Mouse (Mus musculus): ENCODE results near the gene Tatdn3. TPM values are rescaled to one million over a fixed set of nuclear protein-coding genes. Genes with fewer than 3 reads are reported as not detected.

Gene Tatdn3
- polyA plus RNA-seq, 1 experiment from 2014 or later = 12.4 TPM

DNA sequence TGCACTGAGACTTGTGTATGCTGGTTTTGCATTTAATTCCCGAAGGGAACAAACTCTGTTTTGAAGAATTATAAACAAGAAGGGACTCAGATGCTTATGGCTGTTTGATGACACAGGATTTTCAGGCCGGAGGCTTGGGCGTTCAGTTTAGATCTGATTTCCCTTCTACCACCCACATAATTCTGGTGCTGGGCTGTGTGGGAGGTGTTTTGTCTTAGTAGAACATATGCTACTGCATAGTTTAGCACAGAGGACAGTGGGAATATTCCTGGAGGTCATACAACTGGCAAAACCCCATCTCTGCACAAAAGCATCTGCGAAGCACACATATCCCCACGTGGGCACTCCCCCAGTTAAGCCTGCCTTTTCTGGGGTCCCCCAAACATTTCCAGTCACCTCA lies 30.8 kb upstream of the Tatdn3 start:
- H3K27me3 ChIP-seq (replicated peaks; ENCODE audit: low read depth, poor library complexity, severe bottlenecking) = peaks cover 24% of the 10 kb centered on the region
- 84% methylated on average over 5 of the region's 5 CpGs for WGBS

DNA sequence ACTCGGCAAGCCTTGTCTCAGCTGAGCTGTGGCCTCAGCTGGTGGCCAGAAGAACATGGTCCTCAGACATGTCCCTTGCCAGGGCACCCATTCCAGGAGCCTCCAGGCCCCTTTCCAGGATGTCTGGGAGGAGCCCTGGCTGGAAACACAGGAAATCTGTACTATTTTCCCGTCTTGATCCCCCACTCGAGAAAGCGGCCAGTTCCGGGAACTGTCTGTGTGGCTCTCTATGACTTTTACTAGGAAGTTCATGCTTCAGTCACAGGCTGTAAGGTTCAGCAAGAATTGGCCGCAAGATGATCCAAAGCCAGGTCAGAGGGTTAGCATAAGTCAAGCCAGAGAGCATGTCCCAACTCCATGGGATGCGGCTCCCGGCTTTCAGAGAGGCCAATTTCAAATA lies 29.3 kb upstream of the Tatdn3 start:
- H3K27ac ChIP-seq (replicated peaks) = 0 out of 2 replicates have a peak overlapping the region, but pooled peaks have one; percentile 15

More for the DNA sequence above, 30.8 kb upstream of the Tatdn3 start:
- Histone ChIP-seq H3K9me3 (no peaks in the 10 kb centered on the region), H3K4me1 (peaks cover 31% of the 10 kb centered on the region), H3K27ac (replicated peaks) (no peak overlapping the region), H3K4me3 (no peak overlapping the region), H3K36me3 (replicated peaks) (no peaks in the 10 kb centered on the region)
- no peak for DNase-seq (ENCODE audit: low spot score)

DNA sequence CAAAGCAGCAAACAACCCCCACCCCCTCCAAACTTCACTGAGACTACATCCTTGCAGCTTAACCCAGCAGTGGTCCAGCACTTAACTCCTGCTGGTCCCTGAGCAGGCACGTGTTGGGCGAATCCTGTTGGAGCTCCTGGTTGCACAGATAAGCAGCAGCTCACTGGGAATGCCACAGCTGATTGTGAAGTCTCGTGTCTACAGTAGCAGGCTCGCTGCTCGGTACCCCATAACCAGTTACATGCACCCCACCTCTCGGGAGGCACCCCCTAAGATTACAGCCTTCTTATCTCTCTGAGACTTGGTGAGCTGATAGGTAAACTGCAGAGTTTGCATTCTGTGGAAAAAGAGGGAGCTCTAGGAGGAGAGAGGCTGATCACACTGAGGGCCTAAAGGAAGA lies 26.6 kb upstream of the Tatdn3 start:
- H3K27ac ChIP-seq (replicated peaks) = no peak overlapping the region
- DNase-seq (ENCODE audit: low spot score) = no peak
- H3K9me3 ChIP-seq = no peaks in the 10 kb centered on the region
- no peak overlapping the region for H3K4me3 ChIP-seq
- peaks cover 22% of the 10 kb centered on the region for H3K36me3 ChIP-seq (replicated peaks)
- 72% methylated on average over 6 of the region's 6 CpGs for WGBS
- no peaks in the 10 kb centered on the region for H3K27me3 ChIP-seq (replicated peaks; ENCODE audit: low read depth, poor library complexity, severe bottlenecking)
- H3K4me1 ChIP-seq = peaks cover 13% of the 10 kb centered on the region

More for the DNA sequence above, 29.3 kb upstream of the Tatdn3 start:
- H3K4me1 ChIP-seq = peaks cover 16% of the 10 kb centered on the region
- no peak for DNase-seq (ENCODE audit: low spot score)
- H3K36me3 ChIP-seq (replicated peaks) = no peaks in the 10 kb centered on the region
- H3K9me3 ChIP-seq = no peaks in the 10 kb centered on the region
- peaks cover 16% of the 10 kb centered on the region for H3K27me3 ChIP-seq (replicated peaks; ENCODE audit: low read depth, poor library complexity, severe bottlenecking)
- WGBS = 83% methylated on average over 8 of the region's 8 CpGs
- no peak overlapping the region for H3K4me3 ChIP-seq

DNA sequence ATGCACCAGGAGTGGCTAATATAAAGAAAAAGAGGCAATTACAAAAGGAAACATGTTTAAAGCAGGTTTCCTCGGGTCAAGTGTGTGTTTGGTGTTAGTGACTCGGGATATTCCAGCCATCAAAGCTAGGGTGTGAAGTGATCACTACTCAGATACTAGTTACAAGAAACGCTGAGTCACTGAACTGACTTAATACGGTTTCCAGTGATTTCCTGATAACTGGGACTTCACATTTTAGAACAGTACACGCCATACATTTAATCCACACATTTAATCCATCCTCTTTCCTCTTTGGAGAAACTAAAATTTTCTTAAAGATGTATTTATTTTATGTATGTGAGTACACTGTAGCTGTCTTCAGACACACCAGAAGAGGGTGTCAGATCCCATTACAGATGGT lies 25.2 kb upstream of the Tatdn3 start:
- Histone ChIP-seq H3K27me3 (replicated peaks; ENCODE audit: low read depth, poor library complexity, severe bottlenecking) (no peaks in the 10 kb centered on the region), H3K4me3 (no peak overlapping the region), H3K36me3 (replicated peaks) (peaks cover 36% of the 10 kb centered on the region), H3K9me3 (no peaks in the 10 kb centered on the region), H3K27ac (replicated peaks) (no peak overlapping the region), H3K4me1 (peaks cover 13% of the 10 kb centered on the region)
- no peak for DNase-seq (ENCODE audit: low spot score)
- WGBS = 90% methylated on average over 5 of the region's 5 CpGs

DNA sequence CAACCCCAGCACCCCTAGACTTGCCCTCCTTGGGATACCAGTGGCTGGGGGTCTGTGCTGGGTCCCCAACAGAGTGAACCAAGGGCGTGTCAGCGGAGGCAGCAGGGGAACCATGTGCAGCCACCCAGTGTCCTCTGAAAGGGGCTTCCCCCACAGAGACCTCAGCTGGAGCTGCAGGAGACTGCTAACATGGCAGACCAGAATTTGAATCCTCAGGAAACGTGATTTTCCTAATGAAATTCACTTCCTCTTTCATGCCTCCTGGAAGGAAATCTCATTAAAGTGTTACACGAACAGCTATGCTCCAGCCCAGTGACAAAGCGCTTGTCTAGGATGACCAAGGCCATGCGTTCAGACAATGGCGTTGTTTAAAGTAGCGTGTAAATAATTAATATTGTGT lies 24.2 kb upstream of the Tatdn3 start:
- H3K4me3 ChIP-seq = no peak overlapping the region
- no peak overlapping the region for H3K27ac ChIP-seq (replicated peaks)
- H3K9me3 ChIP-seq = no peaks in the 10 kb centered on the region
- H3K4me1 ChIP-seq = peaks cover 7% of the 10 kb centered on the region
- H3K36me3 ChIP-seq (replicated peaks) = peaks cover 46% of the 10 kb centered on the region
- DNase-seq (ENCODE audit: low spot score) = no peak
- H3K27me3 ChIP-seq (replicated peaks; ENCODE audit: low read depth, poor library complexity, severe bottlenecking) = no peaks in the 10 kb centered on the region
- 84% methylated on average over 8 of the region's 8 CpGs for WGBS

DNA sequence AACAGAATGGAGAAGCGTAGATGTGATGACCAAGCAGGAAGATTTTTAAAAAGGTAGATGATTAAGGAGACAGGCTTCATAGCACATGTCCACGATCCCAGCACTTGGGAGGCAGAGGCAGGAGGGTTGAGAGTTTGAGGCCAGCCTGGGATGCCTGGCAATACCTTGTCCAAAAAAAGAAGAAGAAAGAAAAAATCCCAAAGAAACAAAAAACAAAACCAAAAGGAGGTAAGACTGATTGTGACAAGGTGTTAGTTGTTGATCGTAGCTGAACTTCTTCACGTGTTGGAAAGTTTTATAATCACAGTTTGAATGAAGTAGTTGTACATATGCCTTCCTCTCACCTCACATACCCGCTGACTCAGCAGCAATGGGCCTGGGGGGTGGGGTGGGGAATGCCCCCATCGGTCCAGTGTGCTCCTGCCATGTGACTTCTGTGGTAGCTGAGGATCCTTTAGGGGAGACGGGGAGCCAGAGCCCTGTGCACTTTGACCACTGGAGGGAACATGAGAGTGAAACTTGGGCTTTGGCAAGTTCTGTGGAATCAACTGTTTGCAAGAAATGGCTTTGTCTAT lies 23.7 kb upstream of the Tatdn3 start:
- no peak overlapping the region for H3K4me3 ChIP-seq
- no peak for DNase-seq (ENCODE audit: low spot score)
- WGBS = 90% methylated on average over 7 of the region's 7 CpGs
- H3K4me1 ChIP-seq = peaks cover 2% of the 10 kb centered on the region; the same call in 1 of the 2 replicates
- no peaks in the 10 kb centered on the region for H3K9me3 ChIP-seq
- H3K36me3 ChIP-seq (replicated peaks) = peaks cover 52% of the 10 kb centered on the region
- H3K27ac ChIP-seq (replicated peaks) = no peak overlapping the region
- H3K27me3 ChIP-seq (replicated peaks; ENCODE audit: low read depth, poor library complexity, severe bottlenecking) = no peaks in the 10 kb centered on the region

DNA sequence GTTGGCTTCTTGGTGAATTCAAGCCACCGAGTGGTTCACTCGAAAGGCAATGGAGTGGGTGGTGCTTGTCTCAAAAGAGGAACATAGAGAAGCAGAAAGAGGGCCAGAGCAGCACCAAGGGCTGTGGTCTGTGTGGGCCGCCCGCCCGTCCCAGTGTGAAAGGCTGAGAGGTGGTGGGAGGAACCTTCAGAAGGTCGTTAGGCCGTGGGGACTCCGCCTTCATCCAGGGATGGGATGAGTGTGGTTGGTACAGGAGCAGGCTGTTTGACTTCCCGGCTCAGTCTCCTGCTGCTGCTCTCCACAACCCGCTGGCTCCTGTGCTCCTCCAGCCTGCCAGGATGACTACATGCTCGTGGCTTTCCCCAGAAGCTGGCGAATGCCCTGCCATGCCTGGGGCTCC lies 22.9 kb upstream of the Tatdn3 start:
- H3K27me3 ChIP-seq (replicated peaks; ENCODE audit: low read depth, poor library complexity, severe bottlenecking) = no peaks in the 10 kb centered on the region
- DNase-seq (ENCODE audit: low spot score) = no peak
- WGBS = 87% methylated on average over 12 of the region's 12 CpGs
- H3K27ac ChIP-seq (replicated peaks) = no peak overlapping the region
- H3K9me3 ChIP-seq = no peaks in the 10 kb centered on the region
- H3K4me3 ChIP-seq = no peak overlapping the region
- H3K4me1 ChIP-seq = no peaks in the 10 kb centered on the region
- peaks cover 59% of the 10 kb centered on the region for H3K36me3 ChIP-seq (replicated peaks)

DNA sequence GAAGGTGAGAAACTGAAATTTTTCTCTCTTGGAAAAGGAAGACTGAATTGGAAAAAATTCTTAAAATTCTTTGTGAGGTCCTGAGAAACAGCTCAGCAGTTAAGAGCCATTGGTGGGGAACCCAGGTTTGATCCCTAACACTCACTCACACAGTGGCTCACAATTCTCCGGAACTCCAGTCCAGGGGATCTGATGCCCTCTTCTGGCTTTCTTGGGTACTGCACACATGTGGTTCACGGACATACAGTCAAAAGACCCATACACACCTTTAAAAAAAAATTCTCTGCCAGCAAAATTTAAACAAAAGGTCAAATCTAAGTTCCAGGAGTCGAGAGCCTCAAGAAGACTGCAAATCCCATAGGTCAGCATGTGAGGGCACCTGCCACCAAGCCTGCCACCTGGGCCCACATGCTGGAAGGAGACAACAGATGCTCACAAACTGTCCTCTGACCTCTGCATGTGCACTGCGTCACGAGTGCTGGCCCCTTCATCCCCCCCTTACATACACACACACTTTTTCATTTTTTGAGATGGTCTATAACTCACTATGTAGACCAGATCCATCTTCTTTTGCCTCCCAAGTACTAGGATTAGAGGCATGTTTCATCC lies 22.3 kb upstream of the Tatdn3 start:
- no peaks in the 10 kb centered on the region for H3K27me3 ChIP-seq (replicated peaks; ENCODE audit: low read depth, poor library complexity, severe bottlenecking)
- no peaks in the 10 kb centered on the region for H3K9me3 ChIP-seq
- no peak overlapping the region for H3K27ac ChIP-seq (replicated peaks)
- no peaks in the 10 kb centered on the region for H3K4me1 ChIP-seq
- peaks cover 64% of the 10 kb centered on the region for H3K36me3 ChIP-seq (replicated peaks)
- peak; percentile 69 for DNase-seq (ENCODE audit: low spot score)
- no peak overlapping the region for H3K4me3 ChIP-seq
- WGBS = 73% methylated on average over 5 of the region's 5 CpGs

DNA sequence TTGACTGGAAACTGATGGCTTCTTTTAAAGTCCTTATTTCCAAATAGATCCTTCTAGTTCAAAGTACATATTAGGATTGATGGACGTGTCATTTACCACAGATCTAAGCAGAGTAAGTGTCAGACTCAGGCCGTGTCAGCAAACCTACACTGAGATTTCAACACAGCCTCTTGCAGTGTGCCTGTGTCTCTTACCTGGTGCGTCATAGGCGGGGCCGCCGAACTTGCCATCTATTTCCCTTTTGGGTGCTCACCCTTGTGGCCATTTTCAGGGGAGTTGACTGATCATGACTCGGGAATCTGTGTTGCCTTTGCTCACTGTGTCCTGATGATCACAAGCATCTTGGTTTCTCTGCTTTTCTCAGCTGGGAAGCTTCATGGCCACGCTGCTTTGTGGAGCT lies 20.5 kb upstream of the Tatdn3 start:
- H3K4me3 ChIP-seq = no peak overlapping the region
- H3K9me3 ChIP-seq = no peaks in the 10 kb centered on the region
- H3K36me3 ChIP-seq (replicated peaks) = peaks cover 83% of the 10 kb centered on the region
- H3K27me3 ChIP-seq (replicated peaks; ENCODE audit: low read depth, poor library complexity, severe bottlenecking) = no peaks in the 10 kb centered on the region
- WGBS = 92% methylated on average over 8 of the region's 8 CpGs
- no peak overlapping the region for H3K27ac ChIP-seq (replicated peaks)
- H3K4me1 ChIP-seq = no peaks in the 10 kb centered on the region
- no peak for DNase-seq (ENCODE audit: low spot score)

DNA sequence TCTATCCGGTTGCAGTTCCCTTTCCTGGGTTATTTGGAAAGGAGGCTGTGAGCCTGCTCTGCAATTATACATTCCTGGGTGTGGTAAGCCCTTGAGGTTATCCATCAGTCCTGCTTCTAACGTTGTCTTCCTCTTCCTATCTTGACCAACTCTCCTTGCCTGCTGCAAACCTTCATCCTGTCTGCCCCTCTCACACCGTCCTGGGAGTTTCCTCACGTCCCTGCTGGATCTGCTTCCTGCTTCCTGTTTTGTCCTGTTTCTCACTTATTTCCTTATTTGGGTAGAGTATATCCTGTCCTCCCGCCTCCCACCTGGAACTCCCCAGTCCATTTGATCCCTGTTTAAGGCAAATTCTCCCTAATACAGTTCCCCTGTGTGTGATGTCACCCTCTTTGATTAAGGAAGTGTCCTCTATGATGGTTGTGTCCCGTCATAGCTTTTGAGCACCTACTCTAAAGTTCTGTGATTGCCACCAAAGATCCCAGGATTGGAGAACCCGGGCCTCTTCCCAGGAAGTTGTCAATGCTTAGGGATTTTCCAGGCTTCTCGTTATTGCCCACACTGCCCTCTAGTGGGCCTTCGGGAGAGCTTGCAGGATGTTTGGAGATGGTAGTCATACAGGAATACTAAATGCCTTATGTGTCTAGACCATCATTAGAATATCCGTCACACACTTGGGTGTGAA lies 12.6 kb upstream of the Tatdn3 start:
- no peak overlapping the region for H3K4me3 ChIP-seq
- H3K27me3 ChIP-seq (replicated peaks; ENCODE audit: low read depth, poor library complexity, severe bottlenecking) = no peaks in the 10 kb centered on the region
- WGBS = 66% methylated on average over 10 of the region's 10 CpGs
- H3K4me1 ChIP-seq = no peaks in the 10 kb centered on the region
- H3K27ac ChIP-seq (replicated peaks) = no peak overlapping the region
- peaks cover 100% of the 10 kb centered on the region for H3K36me3 ChIP-seq (replicated peaks)
- DNase-seq (ENCODE audit: low spot score) = peak; percentile 62
- H3K9me3 ChIP-seq = no peaks in the 10 kb centered on the region

DNA sequence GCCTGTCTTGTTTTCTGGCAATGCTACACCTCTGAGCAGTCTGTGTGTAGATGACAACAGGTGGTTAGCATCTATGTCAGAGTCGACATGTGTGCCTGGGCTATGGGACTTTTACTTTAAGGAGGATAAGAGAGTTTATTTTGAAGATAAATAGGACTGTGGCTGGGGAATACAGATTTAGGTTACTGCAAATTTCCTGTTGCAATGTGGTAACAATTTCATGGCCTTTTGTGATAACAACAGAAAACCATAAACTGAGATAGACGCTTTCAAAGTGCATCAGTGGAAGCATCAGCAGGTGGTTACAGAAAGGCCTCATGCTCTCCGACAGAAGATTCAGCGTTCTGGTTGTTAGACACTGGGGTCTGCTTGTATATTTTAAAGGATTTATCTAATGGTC lies 10.8 kb upstream of the Tatdn3 start:
- Histone ChIP-seq H3K4me1 (no peaks in the 10 kb centered on the region), H3K9me3 (no peaks in the 10 kb centered on the region), H3K27ac (replicated peaks) (no peak overlapping the region), H3K27me3 (replicated peaks; ENCODE audit: low read depth, poor library complexity, severe bottlenecking) (no peaks in the 10 kb centered on the region), H3K4me3 (no peak overlapping the region), H3K36me3 (replicated peaks) (peaks cover 100% of the 10 kb centered on the region)
- DNase-seq (ENCODE audit: low spot score) = no peak
- 90% methylated on average over 4 of the region's 4 CpGs for WGBS

DNA sequence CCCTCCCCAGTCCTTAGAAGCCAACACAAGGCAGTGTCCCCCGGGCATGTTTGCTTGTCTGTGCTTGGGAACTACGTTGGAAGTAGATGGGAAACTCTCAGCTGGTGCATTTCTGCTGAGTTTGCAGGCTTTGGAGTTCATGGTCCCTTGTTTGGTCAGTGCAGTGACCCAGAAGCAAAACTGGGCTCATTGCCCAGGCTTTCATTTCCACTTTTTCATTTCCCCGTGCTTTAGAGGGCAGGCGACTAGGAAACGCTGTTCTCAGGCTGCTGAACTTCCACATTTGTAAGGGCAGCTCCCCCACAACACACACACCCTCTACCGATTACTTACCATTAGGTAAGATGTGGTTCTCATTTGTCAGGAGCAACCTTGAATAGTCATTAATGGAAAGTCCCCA lies 10.3 kb upstream of the Tatdn3 start:
- H3K36me3 ChIP-seq (replicated peaks) = peaks cover 100% of the 10 kb centered on the region

DNA sequence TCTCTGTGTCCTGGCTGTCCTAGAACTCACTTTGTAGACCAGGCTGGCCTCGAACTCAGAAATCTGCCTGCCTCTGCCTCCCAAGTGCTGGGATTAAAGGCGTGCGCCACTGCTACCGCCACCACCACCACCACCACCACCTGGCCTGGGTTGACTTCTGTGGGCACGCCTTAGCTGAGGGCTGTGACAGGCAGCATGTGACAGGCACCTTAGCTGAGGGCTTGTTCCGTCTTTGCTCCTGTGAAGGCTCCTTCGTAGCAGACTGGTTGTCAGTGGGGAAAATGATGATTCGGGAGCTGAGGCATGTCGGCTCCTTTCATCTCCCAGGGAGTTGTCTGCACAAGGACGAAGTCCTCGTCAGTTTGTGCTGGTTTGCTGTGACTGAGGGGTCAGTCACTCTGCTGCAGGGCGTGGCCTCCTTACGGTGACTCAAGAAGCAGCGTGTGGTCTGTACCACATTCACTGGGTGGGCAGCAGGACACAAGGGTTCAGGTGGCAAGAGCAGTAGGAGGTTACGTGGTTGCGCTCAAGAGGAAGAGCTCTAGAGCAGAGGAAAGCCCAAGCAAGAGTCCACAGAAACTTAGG lies 9.7 kb upstream of the Tatdn3 start:
- no peaks in the 10 kb centered on the region for H3K4me1 ChIP-seq
- no peak overlapping the region for H3K4me3 ChIP-seq
- no peaks in the 10 kb centered on the region for H3K9me3 ChIP-seq
- no peaks in the 10 kb centered on the region for H3K27me3 ChIP-seq (replicated peaks; ENCODE audit: low read depth, poor library complexity, severe bottlenecking)
- WGBS = 95% methylated on average over 16 of the region's 16 CpGs
- H3K27ac ChIP-seq (replicated peaks) = no peak overlapping the region
- no peak for DNase-seq (ENCODE audit: low spot score)
- peaks cover 100% of the 10 kb centered on the region for H3K36me3 ChIP-seq (replicated peaks)

More for the DNA sequence above, 10.3 kb upstream of the Tatdn3 start:
- Histone ChIP-seq H3K9me3 (no peaks in the 10 kb centered on the region), H3K27me3 (replicated peaks; ENCODE audit: low read depth, poor library complexity, severe bottlenecking) (no peaks in the 10 kb centered on the region), H3K4me3 (no peak overlapping the region), H3K27ac (replicated peaks) (no peak overlapping the region), H3K4me1 (no peaks in the 10 kb centered on the region)
- no peak for DNase-seq (ENCODE audit: low spot score)
- 92% methylated on average over 6 of the region's 6 CpGs for WGBS

All from embryonic facial prominence, embryonic 10.5 days (tissue).